ENCODE assay signal across 15 mouse cellular contexts in the genomic region with DNA sequence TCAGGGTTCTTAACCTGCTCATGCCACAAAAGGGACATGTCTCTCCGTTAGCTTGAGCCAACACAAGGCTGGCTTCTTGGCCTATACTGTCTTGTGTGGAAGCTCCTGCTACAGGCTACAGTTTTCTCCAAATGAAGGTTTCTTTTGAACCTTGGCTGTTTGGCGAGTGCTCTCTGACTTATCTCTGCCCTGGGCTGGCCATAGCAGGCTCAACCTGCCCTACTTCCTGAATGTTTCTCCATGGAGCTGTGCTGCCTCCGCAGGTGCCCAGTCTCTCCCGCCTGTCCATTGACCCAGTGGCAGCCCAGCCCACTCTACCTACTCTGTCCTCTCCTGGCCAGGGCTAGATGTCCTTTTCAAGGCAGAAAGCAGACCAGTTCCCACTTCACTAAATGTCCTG. TPM values are rescaled to one million over a fixed set of nuclear protein-coding genes. Genes with fewer than 3 reads are reported as not detected.
DNase-seq lines count a peak whose midpoint lies in the region; ATAC-seq lines count a peak whose summit lies in the region.
"Had no signal": no experiment of that assay in that cellular context is flagged by ENCODE, and none has a peak within 500 bp of the region (broad histone marks: within the 10 kb centered on the region; RNA-seq: fewer than 3 reads in every experiment).

No protein-coding gene starts in this region.

- no peak overlapping the region for H3K9ac ChIP-seq in kidney, embryonic 15.5 days
- H3K9ac ChIP-seq in intestine, embryonic 16.5 days (ENCODE audit: low read depth, low read length): no peak overlapping the region
- no peak overlapping the region for H3K9ac ChIP-seq in heart, embryonic 11.5 days (ENCODE audit: low read depth, low read length)
- H3K9ac ChIP-seq: forebrain, embryonic 15.5 days; heart, embryonic 13.5 days had no signal

- no peak for DNase-seq in kidney, adult 9 months
- DNase-seq in testis, postnatal 10 days (ENCODE audit: low spot score): peak; percentile 39
- DNase-seq in testis, postnatal 14 days (ENCODE audit: low spot score): no peak
- peak; percentile 56 for DNase-seq in thymus, postnatal 4 days
- DNase-seq: cerebellum, postnatal 36 days; left cerebral cortex, postnatal 4 days had no signal

- no peaks in the 10 kb centered on the region for H3K9me3 ChIP-seq in kidney, embryonic 15.5 days (replicated peaks)
- H3K9me3 ChIP-seq in intestine, embryonic 16.5 days (ENCODE audit: control insufficient read depth, low read length): no peaks in the 10 kb centered on the region
- H3K9me3 ChIP-seq in heart, embryonic 11.5 days (replicated peaks; ENCODE audit: control insufficient read depth, low read length): no peaks in the 10 kb centered on the region
- H3K9me3 ChIP-seq: forebrain, embryonic 15.5 days; heart, embryonic 13.5 days; hindbrain, embryonic 10.5 days had no signal

- peaks cover 37% of the 10 kb centered on the region for H3K4me1 ChIP-seq in kidney, embryonic 15.5 days
- H3K4me1 ChIP-seq in intestine, embryonic 16.5 days (ENCODE audit: control insufficient read depth, insufficient read depth, low read length): peaks cover 32% of the 10 kb centered on the region
- H3K4me1 ChIP-seq in heart, embryonic 11.5 days (ENCODE audit: control insufficient read depth, insufficient read depth, low read length): peaks cover 4% of the 10 kb centered on the region; the same call in 1 of the 2 replicates

- no peak overlapping the region for H3K4me3 ChIP-seq in kidney, embryonic 15.5 days (replicated peaks)
- no peak overlapping the region for H3K4me3 ChIP-seq in intestine, embryonic 16.5 days (ENCODE audit: low read length)
- H3K4me3 ChIP-seq in heart, embryonic 11.5 days (ENCODE audit: low read depth, low read length): no peak overlapping the region
- H3K4me3 ChIP-seq: erythroblast, embryonic 14.5 days; forebrain, embryonic 15.5 days; heart, embryonic 13.5 days; hindbrain, embryonic 10.5 days had no signal

- no peak overlapping the region for H3K4me2 ChIP-seq in kidney, embryonic 15.5 days
- H3K4me2 ChIP-seq in intestine, embryonic 16.5 days (ENCODE audit: low read depth, low read length): no peak overlapping the region
- H3K4me2 ChIP-seq in heart, embryonic 11.5 days: no peak overlapping the region
- H3K4me2 ChIP-seq: forebrain, embryonic 15.5 days; heart, embryonic 13.5 days; midbrain, embryonic 11.5 days had no signal

- no peak for ATAC-seq in kidney, embryonic 15.5 days (replicated peaks; ENCODE audit: low FRiP score)
- ATAC-seq in intestine, embryonic 16.5 days: 0 out of 2 replicates have a peak, but pooled peaks have one; percentile 18
- no peak for ATAC-seq in heart, embryonic 11.5 days (replicated peaks; ENCODE audit: insufficient number of reproducible peaks, low FRiP score, low TSS enrichment)
- ATAC-seq: forebrain, embryonic 15.5 days had no signal

- no peaks in the 10 kb centered on the region for H3K27me3 ChIP-seq in kidney, embryonic 15.5 days
- no peaks in the 10 kb centered on the region for H3K27me3 ChIP-seq in intestine, embryonic 16.5 days (replicated peaks; ENCODE audit: control insufficient read depth, insufficient read depth, low read length)
- H3K27me3 ChIP-seq in heart, embryonic 11.5 days (ENCODE audit: control insufficient read depth, insufficient read depth, low read length): no peaks in the 10 kb centered on the region
- H3K27me3 ChIP-seq: forebrain, embryonic 15.5 days; heart, embryonic 13.5 days had no signal

- H3K36me3 ChIP-seq in kidney, embryonic 15.5 days: no peaks in the 10 kb centered on the region
- H3K36me3 ChIP-seq in intestine, embryonic 16.5 days (ENCODE audit: control insufficient read depth, insufficient read depth, low read length): no peaks in the 10 kb centered on the region; the same call in 1 of the 2 replicates
- H3K36me3 ChIP-seq in heart, embryonic 11.5 days (ENCODE audit: control insufficient read depth, insufficient read depth, low read length): no peaks in the 10 kb centered on the region
- H3K36me3 ChIP-seq: forebrain, embryonic 15.5 days; heart, embryonic 13.5 days had no signal

- H3K27ac ChIP-seq in kidney, embryonic 15.5 days: 0 out of 2 replicates have a peak overlapping the region, but pooled peaks have one; percentile 27
- H3K27ac ChIP-seq in intestine, embryonic 16.5 days (ENCODE audit: low read length): 0 out of 2 replicates have a peak overlapping the region, but pooled peaks have one; percentile 9
- H3K27ac ChIP-seq in heart, embryonic 11.5 days (ENCODE audit: low read depth, low read length): no peak overlapping the region
- H3K27ac ChIP-seq: forebrain, embryonic 15.5 days; heart, embryonic 13.5 days; kidney, postnatal 0 days had no signal

- 77% methylated on average over 4 of the region's 4 CpGs for WGBS in kidney, embryonic 15.5 days
- WGBS in intestine, embryonic 16.5 days: 73% methylated on average over 4 of the region's 4 CpGs
- 71% methylated on average over 4 of the region's 4 CpGs for WGBS in heart, embryonic 11.5 days (ENCODE audit: insufficient replicate concordance)

RNA-seq across cellular contexts. Expression of a gene that starts 7.7 kb away (rescaled TPM):
- 395 and 412 TPM in 2 replicates for polyA plus RNA-seq in kidney, embryonic 15.5 days (2015; fragmentation: Nextera tagmentation; extraction: Ambion mirVana)
- polyA plus RNA-seq in intestine, embryonic 16.5 days (2015; fragmentation: Nextera tagmentation; extraction: Ambion mirVana): 428 and 452 TPM in 2 replicates
- polyA plus RNA-seq in heart, embryonic 11.5 days (2014; fragmentation: Nextera tagmentation; extraction: Ambion mirVana): 179 and 220 TPM in 2 replicates

RNA-seq across cellular contexts. Expression of a gene that starts 18.5 kb away (rescaled TPM):
- polyA plus RNA-seq in kidney, embryonic 15.5 days (2015; fragmentation: Nextera tagmentation; extraction: Ambion mirVana): 10.5 and 11.1 TPM in 2 replicates
- polyA plus RNA-seq in intestine, embryonic 16.5 days (2015; fragmentation: Nextera tagmentation; extraction: Ambion mirVana): 4.3 and 5.6 TPM in 2 replicates
- polyA plus RNA-seq in heart, embryonic 11.5 days (2014; fragmentation: Nextera tagmentation; extraction: Ambion mirVana): 2.0 and 3.2 TPM in 2 replicates

RNA-seq across cellular contexts. Expression of a gene that starts 26.0 kb away (rescaled TPM):
- polyA plus RNA-seq in kidney, embryonic 15.5 days (2015; fragmentation: Nextera tagmentation; extraction: Ambion mirVana): 12.0 and 12.2 TPM in 2 replicates
- polyA plus RNA-seq in intestine, embryonic 16.5 days (2015; fragmentation: Nextera tagmentation; extraction: Ambion mirVana): 27.8 and 28.4 TPM in 2 replicates
- polyA plus RNA-seq in heart, embryonic 11.5 days (2014; fragmentation: Nextera tagmentation; extraction: Ambion mirVana): 3.9 and 6.2 TPM in 2 replicates

Comparison
In these comparisons a context has a peak if more than half of its experiments do, and no peak if none do; other contexts are left out.
1. DNase-seq: peak in testis, postnatal 10 days (single experiment) and thymus, postnatal 4 days (single experiment); none in kidney, adult 9 months (single experiment) and testis, postnatal 14 days (single experiment).